Mouse (Mus musculus) inflammation-experienced regulatory T-cells, adult 6 months (primary cell): Measurements from ENCODE around the gene C5ar2. TPM values are rescaled to one million over a fixed set of nuclear protein-coding genes. Genes with fewer than 3 reads are reported as not detected.
"Not testable (repeated sequence)": the region's sequence is repeated elsewhere in the genome, so short reads cannot be mapped to it uniquely, and the experiment has no call there.

Experiments
- ATAC-seq: one replicate; pipeline ENCODE4 v1.8.0; 2017
- polyA plus RNA-seq, 3 experiments: library from polyadenylated mRNA; unstranded; fragments of 100-300 nt; shearing (Covaris generic); gene quantifications; one replicate each; pipeline ENCODE4 v1.2.1; 2017

The C5ar2 gene
- polyA plus RNA-seq = under 1 TPM in 1 of 3 experiments, not detected in 2; 0.23 TPM

DNA sequence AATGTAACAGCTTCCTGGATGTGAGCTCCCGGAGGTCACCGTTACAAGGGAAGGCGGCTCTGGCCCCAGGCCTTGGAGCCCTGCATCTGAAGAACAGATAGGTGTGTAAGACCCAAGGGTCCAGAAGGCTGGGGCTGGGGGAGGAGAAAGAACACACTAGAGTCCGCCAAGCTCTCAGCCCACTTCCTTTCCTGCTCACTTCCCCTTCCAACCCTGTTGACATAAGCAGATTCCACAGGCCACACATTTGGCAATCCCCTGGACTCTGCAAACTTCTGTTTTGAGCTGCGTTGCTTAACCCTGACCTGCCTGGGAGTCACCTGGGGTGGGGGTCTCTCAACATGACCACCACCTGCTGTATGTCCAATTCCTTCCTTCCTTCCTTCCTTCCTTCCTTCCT is at the start of gene C5ar2:
C5ar2 (minus strand) TSS at position 88 of the 400 bp plus-strand sequence.
- no peak for ATAC-seq

DNA sequence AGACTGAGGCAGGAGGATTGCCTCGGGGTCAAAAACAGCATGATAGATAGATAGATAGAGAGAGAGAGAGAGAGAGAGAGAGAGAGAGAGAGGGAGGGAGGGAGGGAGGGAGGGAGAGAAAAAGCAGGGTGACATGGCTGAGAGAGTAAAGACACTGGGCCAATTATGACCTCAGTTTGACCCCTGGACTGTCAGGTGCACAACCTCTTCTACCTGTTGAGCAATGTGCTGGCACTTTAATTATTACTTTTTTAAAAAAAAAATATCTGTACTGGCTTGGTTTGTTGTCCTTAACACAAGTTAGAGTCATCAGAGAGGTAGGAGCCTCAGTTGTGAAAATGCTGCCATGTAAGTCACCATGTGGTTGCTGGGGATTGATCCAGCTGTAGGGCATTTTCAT is 43.8 kb upstream of the C5ar2 start:
- no peak for ATAC-seq

DNA sequence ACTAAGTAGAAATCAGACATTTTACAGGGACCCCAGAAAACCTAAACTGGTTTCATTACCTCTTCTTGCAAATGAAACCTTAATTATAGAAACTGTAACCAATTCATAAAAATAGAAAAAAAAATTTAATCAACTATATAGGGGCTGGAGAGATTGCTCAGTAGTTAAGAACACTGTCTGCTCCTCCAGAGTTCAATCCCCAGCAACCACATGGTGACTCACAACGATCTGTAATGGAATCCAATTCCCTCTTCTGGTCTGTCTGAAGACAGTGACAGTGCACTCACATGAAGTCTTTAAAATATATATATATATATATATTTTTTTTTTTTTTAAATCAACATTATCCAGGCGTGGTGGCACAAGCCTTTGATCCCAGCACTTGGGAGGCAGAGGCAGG is 43.1 kb upstream of the C5ar2 start:
- ATAC-seq = no peak

DNA sequence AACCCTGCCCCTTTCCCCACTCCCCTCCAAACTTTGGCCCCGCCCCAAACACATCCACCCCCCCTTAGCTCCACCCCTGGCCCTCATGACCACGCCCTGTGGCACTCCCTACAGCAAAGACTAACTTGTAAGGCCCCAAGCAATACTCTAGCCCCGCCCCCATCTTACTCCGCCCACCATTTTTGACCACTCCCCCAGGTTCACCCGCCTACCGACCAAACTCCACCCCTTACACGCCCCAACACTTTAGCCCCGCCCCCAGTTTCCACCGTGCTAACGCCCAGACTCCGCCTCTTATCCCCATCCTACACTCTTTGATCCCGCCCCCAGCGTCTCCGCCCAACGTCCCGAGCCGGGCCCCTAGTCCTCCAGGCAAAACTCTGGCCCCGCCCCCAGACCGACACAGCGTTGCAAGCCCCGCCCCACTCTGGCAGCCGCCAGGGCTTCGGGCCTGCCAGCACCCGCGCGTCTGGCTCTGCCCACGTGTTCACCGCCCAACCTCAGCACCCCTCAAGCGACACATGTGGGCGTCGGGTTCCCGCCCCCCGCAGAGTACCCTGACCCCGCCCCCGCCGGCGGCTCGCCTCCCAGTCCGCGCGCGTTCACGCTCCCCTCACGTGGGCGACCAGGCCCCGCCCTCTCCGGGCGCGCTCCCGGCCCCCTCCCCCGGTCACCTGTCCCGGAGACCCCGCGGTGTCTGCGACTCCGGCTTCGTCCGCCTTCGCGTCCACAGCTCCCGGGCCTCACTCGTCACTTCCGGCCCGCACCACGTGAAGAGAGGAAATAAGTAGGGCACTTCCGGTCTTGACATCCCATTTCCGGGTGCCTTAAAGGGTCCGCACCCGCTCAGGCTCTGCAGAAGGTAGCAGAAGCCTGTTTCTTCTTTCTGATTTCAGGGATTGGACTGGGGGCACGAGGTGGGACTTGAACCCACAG is 42.3 kb upstream of the C5ar2 start, which contains the start of gene Ccdc9:
Ccdc9 (minus strand) TSS at position 770 of the 936 bp plus-strand sequence.
- peak; percentile 86 for ATAC-seq

DNA sequence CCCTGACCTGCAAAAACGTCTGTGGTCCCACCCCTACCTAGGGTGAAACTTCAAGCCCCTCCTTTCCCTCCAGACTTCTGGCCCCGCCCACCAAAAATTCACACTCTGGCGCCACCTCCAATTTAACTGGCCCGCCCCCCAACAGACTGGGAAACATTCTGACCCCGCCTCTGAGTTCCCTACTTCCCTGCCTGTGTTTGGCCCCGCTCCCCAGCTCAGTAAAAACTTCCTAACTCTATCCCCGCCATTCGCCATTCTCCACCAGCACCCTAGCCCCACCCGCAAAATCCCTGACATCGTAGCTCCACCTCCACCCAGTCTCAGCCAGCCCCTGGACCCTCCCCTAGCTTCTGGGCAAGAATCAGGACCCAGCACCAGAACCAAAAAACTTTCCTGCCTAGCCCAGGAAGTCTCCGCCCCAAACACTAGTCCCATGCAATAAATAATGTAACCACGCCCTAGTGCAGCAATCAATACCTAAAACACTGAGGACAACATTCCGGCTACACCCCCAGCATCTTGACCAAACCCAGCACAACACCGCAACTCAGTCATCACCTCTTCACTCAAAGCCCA is 41.6 kb upstream of the C5ar2 start:
- peak; percentile 3 for ATAC-seq

DNA sequence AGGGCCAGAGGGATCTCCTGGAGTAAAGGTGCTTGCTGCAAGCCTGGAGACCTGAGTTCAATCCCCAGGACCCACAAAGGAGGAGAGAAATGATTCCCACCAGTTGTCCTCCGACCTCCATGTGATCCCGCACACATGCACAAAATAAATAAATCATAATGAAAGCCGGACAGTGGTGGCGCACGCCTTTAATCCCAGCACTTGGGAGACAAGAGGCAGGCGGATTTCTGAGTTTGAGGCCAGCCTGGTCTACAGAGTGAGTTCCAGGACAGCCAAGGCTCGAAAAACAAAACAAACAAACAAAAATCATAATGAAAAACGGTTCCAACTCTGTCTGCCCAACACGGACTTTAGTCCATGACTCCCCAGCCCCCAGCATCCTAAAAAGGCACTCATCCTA is 41.0 kb upstream of the C5ar2 start:
- no peak for ATAC-seq

DNA sequence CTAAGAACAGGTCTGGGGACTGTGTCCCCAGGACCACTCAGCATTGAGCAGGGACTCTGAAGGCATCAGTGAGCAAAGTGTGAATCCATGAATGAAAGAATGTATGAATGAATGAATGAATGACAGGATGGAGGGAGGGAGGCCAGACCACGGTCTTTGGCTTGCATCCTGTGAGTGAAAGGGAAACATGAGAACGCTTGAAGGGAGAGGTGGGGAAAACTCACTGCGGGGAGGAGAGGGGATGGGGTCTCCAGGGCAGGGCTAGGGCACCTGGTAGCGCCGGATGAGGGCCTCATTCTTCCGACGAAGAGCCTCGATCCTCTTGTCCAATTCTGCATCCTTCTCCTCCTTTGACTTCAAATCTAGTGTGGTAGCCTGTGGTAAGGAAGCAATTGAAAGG is 40.0 kb upstream of the C5ar2 start:
- no peak for ATAC-seq

DNA sequence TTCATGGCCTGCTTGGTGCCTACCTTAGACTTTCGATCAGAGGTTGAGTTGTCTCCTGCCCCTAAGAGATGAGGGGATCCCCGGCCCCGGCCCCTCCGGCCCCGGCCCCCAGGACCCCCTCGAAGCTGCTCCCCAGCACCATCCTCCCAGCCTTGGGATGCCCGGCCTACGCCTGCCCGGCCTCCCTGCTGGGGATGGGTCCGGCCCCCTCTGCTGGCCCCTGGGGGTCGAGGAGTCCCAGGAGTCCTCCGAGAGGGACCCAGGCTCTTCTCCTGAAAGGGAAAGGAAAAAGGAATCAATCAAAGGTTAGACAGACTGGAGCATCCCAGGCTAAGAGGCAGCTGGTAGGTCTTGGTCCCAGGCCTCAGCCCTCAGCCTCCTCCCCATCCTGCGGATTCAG is 38.4 kb upstream of the C5ar2 start:
- no peak for ATAC-seq

DNA sequence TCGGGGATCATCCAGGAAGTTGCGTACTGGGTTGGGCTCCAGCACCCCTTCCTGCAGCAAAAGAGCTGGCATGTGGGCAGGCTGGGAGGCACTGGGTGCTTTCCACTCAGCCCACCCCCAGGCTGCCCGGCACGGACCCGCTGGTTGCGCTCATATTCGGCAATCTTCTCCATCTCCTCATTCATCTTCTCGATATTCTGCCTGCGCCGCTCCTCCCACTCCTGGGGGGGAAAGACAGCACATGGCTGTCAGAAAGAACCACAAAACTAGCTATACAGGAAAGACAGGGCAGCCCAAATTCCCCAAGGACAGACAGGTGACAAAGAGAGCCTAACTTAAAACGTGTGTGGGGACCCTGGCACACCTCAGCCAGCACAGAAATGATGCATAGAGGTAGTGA is 36.8 kb upstream of the C5ar2 start:
- no peak for ATAC-seq

DNA sequence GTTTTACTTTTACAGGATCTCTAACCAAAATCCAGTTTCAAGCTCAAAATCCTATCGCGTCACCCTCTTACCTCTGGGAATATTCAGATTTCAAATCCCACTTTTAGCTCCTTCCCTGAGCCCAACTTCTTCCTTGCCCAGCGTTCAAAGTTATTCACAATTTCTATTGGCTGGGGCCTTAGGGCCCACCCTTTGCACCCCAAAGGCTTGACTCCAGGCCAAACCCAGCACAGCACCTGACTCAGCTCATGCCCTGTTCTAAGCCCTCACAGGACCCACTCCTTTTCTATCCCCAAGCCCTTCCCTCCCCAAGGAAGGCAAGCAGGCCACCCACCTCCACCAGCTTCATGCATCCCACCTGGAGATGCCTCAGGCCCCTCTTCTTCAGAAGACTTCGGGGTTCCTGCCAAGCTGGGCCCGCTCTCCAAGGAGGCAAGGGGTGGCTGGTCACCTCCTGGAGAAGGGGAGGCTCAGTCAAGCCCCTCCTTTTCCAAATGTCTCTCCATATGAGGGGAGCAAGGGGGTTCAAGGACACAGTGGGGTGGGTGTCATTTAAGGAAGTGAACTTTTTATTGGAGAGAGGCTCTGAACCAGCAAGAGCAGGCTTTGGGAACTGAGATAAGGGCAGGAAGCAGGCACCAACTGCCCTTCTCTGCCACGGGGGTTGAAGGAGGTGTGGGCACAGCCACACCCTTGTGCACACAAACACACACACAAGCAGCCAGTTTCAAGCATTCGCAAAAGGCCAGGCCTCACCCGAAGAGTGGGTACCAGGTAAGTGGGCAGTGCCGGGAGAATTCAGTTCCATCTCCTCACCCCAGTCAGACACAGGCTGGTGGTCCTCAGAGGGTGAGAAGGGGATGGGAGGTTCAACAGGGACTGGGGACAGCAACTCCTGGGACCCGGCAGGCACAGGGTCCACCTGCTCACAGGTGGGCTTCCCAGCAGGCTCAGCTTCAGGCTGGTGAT is 31.3 kb upstream of the C5ar2 start:
- no peak for ATAC-seq

DNA sequence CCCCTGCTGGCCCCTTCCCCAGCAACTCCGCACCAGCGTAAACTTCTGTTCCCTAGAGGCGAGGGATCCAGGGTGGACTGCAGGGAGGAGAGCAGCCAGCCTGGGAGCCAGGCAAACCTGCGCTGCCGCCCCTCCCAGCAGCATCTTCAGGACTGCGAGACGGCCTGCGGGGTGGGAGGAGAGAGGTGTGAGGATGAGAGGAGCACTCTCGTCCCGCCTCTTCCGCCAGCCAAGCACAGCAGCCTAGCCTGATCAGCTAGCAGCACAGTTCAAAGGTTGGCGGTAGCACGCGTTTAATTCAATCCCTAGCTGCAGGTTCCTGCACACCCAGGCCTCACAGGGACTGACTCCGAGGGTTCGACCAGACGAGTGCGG is 29.8 kb upstream of the C5ar2 start:
- peak; percentile 86 for ATAC-seq

DNA sequence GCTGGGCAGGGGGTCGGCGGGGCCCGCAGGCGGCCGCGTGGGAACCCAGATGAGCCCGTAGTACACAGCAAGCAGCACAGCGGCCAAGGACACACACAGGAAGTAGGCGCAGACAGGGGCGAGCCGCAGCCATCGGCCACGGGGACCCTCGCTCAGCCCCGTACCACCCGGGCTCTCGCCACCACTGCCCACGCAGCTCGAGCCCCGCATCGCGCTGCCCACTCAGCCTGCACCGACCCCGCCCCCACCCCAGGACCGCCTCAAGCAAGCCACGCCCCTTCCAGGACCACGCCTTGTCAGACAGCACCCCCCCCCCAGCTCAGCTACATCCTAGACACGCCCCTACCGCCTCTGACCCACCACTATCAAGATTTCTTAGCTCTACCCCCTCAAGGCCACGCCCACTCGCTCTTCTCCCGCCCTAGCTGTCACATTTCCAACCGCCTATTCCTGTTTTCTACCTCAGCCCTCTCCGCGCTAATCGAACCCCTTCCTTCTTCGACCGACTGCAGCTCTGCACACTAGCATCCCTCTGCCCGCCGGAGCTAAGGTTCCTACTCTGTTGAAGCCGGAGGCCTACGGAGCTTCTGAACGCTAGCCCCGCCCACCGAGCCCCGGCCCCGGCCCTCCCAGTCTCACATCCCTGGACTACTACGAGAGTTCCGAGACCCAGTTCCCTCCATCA is 29.3 kb upstream of the C5ar2 start, which contains the start of gene Inafm1:
Inafm1 (minus strand) TSS at position 537 of the 685 bp plus-strand sequence.
- ATAC-seq = peak; percentile 76

DNA sequence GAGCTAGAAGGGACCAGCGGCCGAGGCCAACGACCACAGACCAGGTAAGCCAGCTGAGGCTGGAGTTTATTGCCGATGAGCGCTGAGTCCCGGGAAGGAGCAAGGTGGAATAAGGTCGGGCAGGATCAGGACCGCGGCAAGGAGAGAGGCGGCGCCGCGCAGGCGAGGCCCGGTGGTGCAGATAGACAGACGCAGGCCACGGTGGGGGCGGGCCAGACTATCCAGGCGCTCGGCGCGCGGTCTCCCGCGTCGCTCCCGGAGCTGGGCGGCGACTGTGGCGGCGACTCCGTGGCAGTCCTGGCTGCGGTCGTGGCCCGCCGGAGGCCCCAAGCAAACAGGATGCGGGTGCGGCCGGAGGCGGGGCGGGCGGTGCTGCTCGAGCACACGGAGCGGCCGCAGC is 28.7 kb upstream of the C5ar2 start:
- peak; percentile 41 for ATAC-seq

DNA sequence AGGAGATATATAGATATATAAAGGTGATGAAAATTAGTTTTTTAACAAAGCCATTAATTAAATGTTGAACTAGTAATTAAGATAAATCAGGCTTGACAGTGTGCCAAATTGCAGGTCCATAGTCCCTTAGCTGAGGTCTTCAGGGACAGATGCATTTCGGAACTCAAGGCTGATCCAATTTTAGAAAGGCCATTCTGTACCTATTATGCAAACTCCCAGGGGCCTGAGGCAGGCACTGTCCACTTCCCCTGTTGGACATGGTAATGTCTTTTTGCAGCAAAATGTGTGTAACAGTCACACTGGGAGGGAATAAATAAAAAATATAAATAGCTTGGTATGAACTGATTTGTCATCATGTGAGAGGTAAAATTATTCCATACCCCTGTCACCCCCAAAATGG is 27.2 kb upstream of the C5ar2 start:
- ATAC-seq = no peak

DNA sequence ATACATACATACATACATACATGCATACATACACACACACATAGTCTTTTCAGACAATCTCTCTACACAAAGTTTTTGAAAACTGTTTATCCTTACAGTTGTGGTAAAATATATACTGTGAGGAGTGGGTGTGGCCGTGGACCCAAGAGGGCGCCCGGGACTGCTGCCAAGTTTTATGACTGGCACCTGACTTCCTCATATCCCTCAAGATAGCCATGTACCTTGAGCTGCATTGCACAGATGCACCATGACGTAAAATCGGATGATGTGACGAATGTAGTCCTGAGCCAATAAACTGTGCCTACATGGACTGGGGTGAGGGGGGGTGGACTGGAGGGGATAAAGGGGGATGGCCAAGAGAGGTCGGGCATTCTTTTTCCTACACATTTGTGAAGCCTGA is 22.6 kb upstream of the C5ar2 start:
- not testable (repeated sequence) for ATAC-seq

DNA sequence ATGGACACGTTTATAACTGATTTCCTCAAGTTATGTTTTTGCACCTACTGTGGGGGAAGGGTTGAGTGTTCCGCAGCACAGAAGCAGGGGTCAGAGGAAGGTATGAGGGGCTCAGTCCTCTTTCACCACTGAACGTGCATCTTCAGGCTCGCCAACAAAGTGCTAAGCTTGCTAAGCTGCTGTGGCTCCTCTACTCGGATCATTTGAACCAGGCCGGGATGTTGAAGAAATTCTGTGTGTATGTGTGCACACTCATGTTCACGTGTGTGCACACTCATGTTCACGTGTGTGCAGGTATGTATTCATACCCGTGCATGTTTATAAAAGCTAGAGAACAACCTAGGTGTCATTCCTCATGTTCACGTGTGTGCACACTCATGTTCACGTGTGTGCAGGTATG is 21.9 kb upstream of the C5ar2 start:
- no peak for ATAC-seq

DNA sequence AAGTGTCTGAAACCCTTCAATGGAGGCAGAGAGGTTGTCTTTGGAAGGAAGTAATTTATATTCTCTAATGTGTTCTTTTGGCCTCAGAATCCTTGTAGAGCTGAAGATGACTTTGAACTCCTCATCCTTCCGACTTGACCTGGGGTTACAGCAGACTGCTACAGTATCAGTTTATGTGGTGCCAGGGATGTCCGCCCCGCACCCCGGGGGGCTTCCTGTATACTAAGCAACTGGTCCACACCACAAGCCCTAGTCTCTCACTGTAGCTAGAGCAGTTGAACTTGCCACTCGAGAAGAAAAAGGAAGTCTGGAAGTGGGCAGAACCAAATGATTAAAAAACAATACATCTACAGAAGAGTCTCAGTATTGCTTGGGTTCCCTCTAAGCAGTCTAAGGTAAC is 19.9 kb upstream of the C5ar2 start:
- ATAC-seq = no peak

DNA sequence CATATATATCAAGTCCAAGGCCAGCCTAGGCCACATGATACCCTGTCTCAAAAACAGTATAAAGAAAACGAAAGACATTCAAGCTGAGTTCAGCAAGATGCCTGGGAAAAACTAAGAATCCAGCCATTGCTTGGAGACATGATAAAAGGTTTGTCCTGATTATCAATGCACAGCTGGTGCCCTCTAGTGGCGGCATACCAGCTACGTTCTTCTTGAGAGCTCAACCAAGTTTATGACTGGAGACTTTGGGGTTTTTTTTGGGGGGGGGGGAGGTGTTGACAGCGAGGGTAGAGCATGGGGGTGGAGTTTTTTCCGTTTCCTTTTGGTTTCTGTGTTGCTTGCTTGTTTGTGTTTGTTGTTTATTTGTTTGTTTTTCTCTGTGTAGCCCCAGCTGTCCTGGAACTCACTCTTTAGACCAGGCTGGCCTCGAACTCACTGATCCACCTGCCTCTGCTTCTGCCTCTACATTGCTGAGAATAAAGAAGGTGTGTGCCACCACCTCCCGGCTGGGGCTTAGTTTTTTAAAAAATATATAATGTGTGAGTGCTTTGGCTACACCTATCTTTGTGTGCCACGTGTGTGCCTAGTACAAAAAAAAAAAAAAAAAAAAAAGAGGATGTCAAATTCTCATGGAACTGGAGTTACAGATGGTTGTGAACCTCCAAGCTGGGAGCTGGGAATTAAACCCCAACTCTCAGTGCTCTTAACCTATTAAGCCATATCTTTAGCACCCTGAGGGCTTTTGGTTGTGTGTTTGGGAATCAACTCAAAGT is 19.2 kb upstream of the C5ar2 start:
- ATAC-seq = peak; percentile 80

DNA sequence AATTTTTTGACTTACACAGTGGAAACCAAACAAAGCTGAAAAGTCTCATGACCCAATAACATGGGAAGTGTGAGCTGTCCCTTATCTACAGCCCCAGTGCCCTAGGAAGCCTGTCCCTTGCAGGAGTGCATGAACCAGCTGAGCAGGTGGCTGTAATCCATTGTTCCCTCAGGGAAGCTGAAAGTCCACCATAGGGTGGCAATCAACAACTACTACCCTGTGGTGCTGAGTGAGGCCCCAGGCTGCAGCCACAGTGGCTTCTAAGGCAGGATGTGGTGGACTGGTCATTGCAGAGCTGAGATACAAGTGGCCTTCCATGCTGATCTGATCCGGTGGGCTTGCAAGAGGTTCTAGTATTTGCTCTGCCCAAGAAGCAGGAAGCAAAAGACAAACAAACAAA is 17.1 kb upstream of the C5ar2 start:
- no peak for ATAC-seq

DNA sequence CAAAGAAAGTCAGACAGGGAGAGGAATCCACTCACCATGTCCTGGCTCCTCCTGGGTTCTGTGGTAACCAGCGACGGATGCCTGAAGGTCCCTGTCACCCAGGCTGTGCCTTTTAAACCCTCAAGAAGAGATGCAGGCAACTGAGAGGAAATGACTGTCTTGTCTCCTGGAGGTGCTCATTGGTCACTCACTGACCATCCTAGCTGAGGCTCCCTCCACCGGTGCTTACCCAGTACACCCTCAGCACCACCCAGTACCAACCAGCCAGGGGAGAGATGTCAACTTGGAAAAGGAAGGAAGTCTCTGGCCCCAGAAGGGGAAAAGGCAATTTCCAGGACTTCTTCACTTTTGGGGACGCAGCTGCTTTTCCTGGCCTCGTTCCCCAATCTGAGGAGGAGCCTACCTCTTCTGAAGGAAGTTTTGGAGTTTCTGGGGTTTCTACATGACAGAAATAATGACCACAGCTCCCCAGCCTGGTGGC is 15.2 kb upstream of the C5ar2 start, which contains the start of gene C5ar1:
C5ar1 (minus strand) TSS at position 431 of the 481 bp plus-strand sequence.
- no peak for ATAC-seq

DNA sequence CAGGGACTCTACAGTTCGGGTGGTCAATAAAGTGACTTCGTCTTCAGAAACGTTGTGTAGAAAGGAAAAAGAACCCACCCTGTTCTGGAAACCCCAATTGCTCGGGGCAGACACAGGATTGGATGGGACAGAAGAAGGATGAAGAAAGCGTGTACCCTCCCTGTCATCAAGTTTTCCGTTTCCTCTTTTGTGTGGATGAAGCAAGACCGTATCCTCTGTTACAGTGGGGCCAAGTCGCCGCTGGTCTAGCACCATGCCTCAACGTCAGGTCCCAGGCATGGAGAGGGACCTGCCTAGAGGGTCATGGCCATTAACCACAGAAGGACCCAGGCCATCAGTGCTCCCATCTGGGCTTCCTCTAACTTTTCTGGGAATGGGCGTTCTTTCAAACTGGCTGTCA is 13.9 kb upstream of the C5ar2 start:
- ATAC-seq = no peak
